Mouse (Mus musculus): ENCODE measurements around the gene Elmod3. TPM values are rescaled to one million over a fixed set of nuclear protein-coding genes. Genes with fewer than 3 reads are reported as not detected.

Gene Elmod3
- polyA plus RNA-seq, 1 experiment from 2014 or later, result 15.1 TPM

GRCm38 (mm10) chr6:72631700-72632099 is 33.5 kb upstream of the Elmod3 start:
- 79% methylated on average over 6 of the region's 6 CpGs for WGBS
- no peaks in the 10 kb centered on the region for H3K9me3 ChIP-seq (ENCODE audit: control insufficient read depth, low read length)
- no peak overlapping the region for H3K27ac ChIP-seq (ENCODE audit: low read depth)
- H3K36me3 ChIP-seq (ENCODE audit: control insufficient read depth, insufficient read depth, low read length), result peaks cover 70% of the 10 kb centered on the region
- no peak overlapping the region for H3K4me3 ChIP-seq (ENCODE audit: low read depth, low read length)
- DNase-seq (ENCODE audit: low spot score) (no peak), ATAC-seq (replicated peaks; ENCODE audit: low FRiP score, low TSS enrichment, low read depth) (no peak)
- 0 out of 2 replicates have a peak, but pooled peaks cover 10% of the 10 kb centered on the region for H3K4me1 ChIP-seq (replicated peaks; ENCODE audit: control insufficient read depth, insufficient read depth, low read length)
- H3K27me3 ChIP-seq (replicated peaks; ENCODE audit: control insufficient read depth, insufficient read depth, low read length), result no peaks in the 10 kb centered on the region
- no peak overlapping the region for H3K4me2 ChIP-seq (ENCODE audit: low read length)
- H3K9ac ChIP-seq (ENCODE audit: low read length), result no peak overlapping the region

GRCm38 (mm10) chr6:72630961-72631360 is 32.7 kb upstream of the Elmod3 start:
- ATAC-seq (replicated peaks; ENCODE audit: low FRiP score, low TSS enrichment, low read depth), result no peak
- Histone ChIP-seq H3K4me2 (ENCODE audit: low read length) (no peak overlapping the region), H3K36me3 (ENCODE audit: control insufficient read depth, insufficient read depth, low read length) (peaks cover 78% of the 10 kb centered on the region), H3K4me1 (replicated peaks; ENCODE audit: control insufficient read depth, insufficient read depth, low read length) (0 out of 2 replicates have a peak, but pooled peaks cover 5% of the 10 kb centered on the region), H3K9ac (ENCODE audit: low read length) (no peak overlapping the region), H3K9me3 (ENCODE audit: control insufficient read depth, low read length) (no peaks in the 10 kb centered on the region), H3K4me3 (ENCODE audit: low read depth, low read length) (no peak overlapping the region), H3K27me3 (replicated peaks; ENCODE audit: control insufficient read depth, insufficient read depth, low read length) (no peaks in the 10 kb centered on the region), H3K27ac (ENCODE audit: low read depth) (no peak overlapping the region)
- 91% methylated on average over 14 of the region's 14 CpGs for WGBS
- no peak for DNase-seq (ENCODE audit: low spot score)

- Histone ChIP-seq H3K4me1 (replicated peaks; ENCODE audit: control insufficient read depth, insufficient read depth, low read length) (0 out of 2 replicates have a peak, but pooled peaks cover under 1% of the 10 kb centered on the region), H3K36me3 (ENCODE audit: control insufficient read depth, insufficient read depth, low read length) (peaks cover 78% of the 10 kb centered on the region), H3K4me2 (ENCODE audit: low read length) (no peak overlapping the region), H3K27me3 (replicated peaks; ENCODE audit: control insufficient read depth, insufficient read depth, low read length) (no peaks in the 10 kb centered on the region), H3K27ac (ENCODE audit: low read depth) (no peak overlapping the region), H3K9ac (ENCODE audit: low read length) (no peak overlapping the region), H3K9me3 (ENCODE audit: control insufficient read depth, low read length) (no peaks in the 10 kb centered on the region), H3K4me3 (ENCODE audit: low read depth, low read length) (no peak overlapping the region)
- no peak for ATAC-seq (replicated peaks; ENCODE audit: low FRiP score, low TSS enrichment, low read depth)
- no peak for DNase-seq (ENCODE audit: low spot score)
- WGBS, result 79% methylated on average over 2 of the region's 2 CpGs
These were observed 32.2 kb upstream of the Elmod3 start for GRCm38 (mm10) chr6:72630370-72630769.

GRCm38 (mm10) chr6:72627276-72627675 is 29.1 kb upstream of the Elmod3 start:
- WGBS, result 92% methylated on average over 16 of the region's 16 CpGs
- no peak for DNase-seq (ENCODE audit: low spot score)
- no peak overlapping the region for H3K27ac ChIP-seq (ENCODE audit: low read depth)

GRCm38 (mm10) chr6:72626391-72626790 is 28.2 kb upstream of the Elmod3 start:
- Histone ChIP-seq H3K4me3 (ENCODE audit: low read depth, low read length) (no peak overlapping the region), H3K27ac (ENCODE audit: low read depth) (no peak overlapping the region), H3K36me3 (ENCODE audit: control insufficient read depth, insufficient read depth, low read length) (peaks cover 51% of the 10 kb centered on the region), H3K9ac (ENCODE audit: low read length) (no peak overlapping the region), H3K4me2 (ENCODE audit: low read length) (no peak overlapping the region), H3K27me3 (replicated peaks; ENCODE audit: control insufficient read depth, insufficient read depth, low read length) (no peaks in the 10 kb centered on the region), H3K9me3 (ENCODE audit: control insufficient read depth, low read length) (no peaks in the 10 kb centered on the region), H3K4me1 (replicated peaks; ENCODE audit: control insufficient read depth, insufficient read depth, low read length) (no peaks in the 10 kb centered on the region)
- no peak for ATAC-seq (replicated peaks; ENCODE audit: low FRiP score, low TSS enrichment, low read depth)
- 75% methylated on average over 7 of the region's 7 CpGs for WGBS
- no peak for DNase-seq (ENCODE audit: low spot score)

More at GRCm38 (mm10) chr6:72627276-72627675, 29.1 kb upstream of the Elmod3 start:
- Histone ChIP-seq H3K4me1 (replicated peaks; ENCODE audit: control insufficient read depth, insufficient read depth, low read length) (no peaks in the 10 kb centered on the region), H3K27me3 (replicated peaks; ENCODE audit: control insufficient read depth, insufficient read depth, low read length) (no peaks in the 10 kb centered on the region), H3K4me3 (ENCODE audit: low read depth, low read length) (no peak overlapping the region), H3K4me2 (ENCODE audit: low read length) (no peak overlapping the region), H3K36me3 (ENCODE audit: control insufficient read depth, insufficient read depth, low read length) (peaks cover 60% of the 10 kb centered on the region), H3K9me3 (ENCODE audit: control insufficient read depth, low read length) (no peaks in the 10 kb centered on the region), H3K9ac (ENCODE audit: low read length) (no peak overlapping the region)
- ATAC-seq (replicated peaks; ENCODE audit: low FRiP score, low TSS enrichment, low read depth), result no peak

GRCm38 (mm10) chr6:72623661-72624402 is 25.6 kb upstream of the Elmod3 start:
- Histone ChIP-seq H3K4me3 (ENCODE audit: low read depth, low read length) (no peak overlapping the region), H3K4me1 (replicated peaks; ENCODE audit: control insufficient read depth, insufficient read depth, low read length) (0 out of 2 replicates have a peak, but pooled peaks cover 3% of the 10 kb centered on the region), H3K9ac (ENCODE audit: low read length) (no peak overlapping the region), H3K9me3 (ENCODE audit: control insufficient read depth, low read length) (no peaks in the 10 kb centered on the region), H3K27ac (ENCODE audit: low read depth) (no peak overlapping the region), H3K27me3 (replicated peaks; ENCODE audit: control insufficient read depth, insufficient read depth, low read length) (no peaks in the 10 kb centered on the region), H3K4me2 (ENCODE audit: low read length) (no peak overlapping the region), H3K36me3 (ENCODE audit: control insufficient read depth, insufficient read depth, low read length) (peaks cover 26% of the 10 kb centered on the region)
- ATAC-seq (replicated peaks; ENCODE audit: low FRiP score, low TSS enrichment, low read depth) (no peak), DNase-seq (ENCODE audit: low spot score) (no peak)
- WGBS, result 87% methylated on average over 8 of the region's 8 CpGs

- peaks cover 18% of the 10 kb centered on the region for H3K36me3 ChIP-seq (ENCODE audit: control insufficient read depth, insufficient read depth, low read length)
- H3K9me3 ChIP-seq (ENCODE audit: control insufficient read depth, low read length), result no peaks in the 10 kb centered on the region
- 0 out of 2 replicates have a peak, but pooled peaks cover 3% of the 10 kb centered on the region for H3K4me1 ChIP-seq (replicated peaks; ENCODE audit: control insufficient read depth, insufficient read depth, low read length)
- DNase-seq (ENCODE audit: low spot score), result no peak
- no peak overlapping the region for H3K4me2 ChIP-seq (ENCODE audit: low read length)
- no peak overlapping the region for H3K27ac ChIP-seq (ENCODE audit: low read depth)
- WGBS, result 50% methylated on average over 3 of the region's 3 CpGs
- no peaks in the 10 kb centered on the region for H3K27me3 ChIP-seq (replicated peaks; ENCODE audit: control insufficient read depth, insufficient read depth, low read length)
- no peak for ATAC-seq (replicated peaks; ENCODE audit: low FRiP score, low TSS enrichment, low read depth)
- H3K4me3 ChIP-seq (ENCODE audit: low read depth, low read length), result no peak overlapping the region
- H3K9ac ChIP-seq (ENCODE audit: low read length), result no peak overlapping the region
These were observed 24.7 kb upstream of the Elmod3 start for GRCm38 (mm10) chr6:72622917-72623316.

- no peak for DNase-seq (ENCODE audit: low spot score)
- Histone ChIP-seq H3K9ac (ENCODE audit: low read length) (no peak overlapping the region), H3K4me2 (ENCODE audit: low read length) (no peak overlapping the region), H3K4me3 (ENCODE audit: low read depth, low read length) (no peak overlapping the region), H3K27ac (ENCODE audit: low read depth) (no peak overlapping the region), H3K4me1 (replicated peaks; ENCODE audit: control insufficient read depth, insufficient read depth, low read length) (peaks cover 7% of the 10 kb centered on the region; the same call in 1 of the 2 replicates), H3K9me3 (ENCODE audit: control insufficient read depth, low read length) (no peaks in the 10 kb centered on the region), H3K36me3 (ENCODE audit: control insufficient read depth, insufficient read depth, low read length) (no peaks in the 10 kb centered on the region), H3K27me3 (replicated peaks; ENCODE audit: control insufficient read depth, insufficient read depth, low read length) (no peaks in the 10 kb centered on the region)
- no peak for ATAC-seq (replicated peaks; ENCODE audit: low FRiP score, low TSS enrichment, low read depth)
- WGBS, result 82% methylated on average over 5 of the region's 5 CpGs
These were observed 22.7 kb upstream of the Elmod3 start for GRCm38 (mm10) chr6:72620920-72621319.
